Comparison of ENCODE assay signal across 16 mouse cellular contexts in the genomic region with DNA sequence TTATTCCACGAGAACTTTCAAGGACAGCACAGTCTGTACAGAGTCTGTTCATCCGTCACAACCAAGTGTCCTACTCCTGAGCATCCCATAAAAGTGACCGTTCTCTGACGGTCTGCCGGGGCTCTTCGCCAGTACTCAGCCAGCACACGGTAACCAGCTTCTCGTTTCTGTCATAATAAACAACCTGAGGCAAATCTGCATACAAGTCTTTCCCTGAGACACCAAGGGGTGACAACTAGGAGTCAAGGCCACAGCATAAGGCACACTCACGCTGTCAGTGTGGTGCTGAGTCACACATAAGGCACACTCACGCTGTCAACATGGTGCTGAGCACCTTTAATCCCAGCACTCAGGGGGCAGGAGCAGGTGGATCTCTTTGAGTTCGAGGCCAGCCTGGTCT. TPM values are rescaled to one million over a fixed set of nuclear protein-coding genes. Genes with fewer than 3 reads are reported as not detected.
DNase-seq lines count a peak whose midpoint lies in the region; TF ChIP-seq lines count a peak whose summit lies in the region.
"Had no signal": no experiment of that assay in that cellular context is flagged by ENCODE, and none has a peak within 500 bp of the region (broad histone marks: within the 10 kb centered on the region; RNA-seq: fewer than 3 reads in every experiment).

No protein-coding gene starts in this region.

- peak overlapping the region; percentile 24; the same call in 1 of the 2 replicates for H3K27ac ChIP-seq in left cerebral cortex, adult 2 months
- H3K27ac ChIP-seq: embryonic facial prominence, embryonic 12.5 days; embryonic facial prominence, embryonic 15.5 days; heart, embryonic 13.5 days; hindbrain, embryonic 12.5 days; hindbrain, embryonic 15.5 days had no signal

- no peak for TF ChIP-seq CTCF in left cerebral cortex, adult 2 months (IDR thresholded peaks at IDR 0.05)

- DNase-seq in adrenal gland, adult (ENCODE audit: inconsistent age in 2 of 2, low spot score in 1 of 2), result peak; percentile 21 to 51
- DNase-seq in adrenal gland, postnatal 14 days, result no peak
- peak; percentile 73 for DNase-seq in heart, adult 11 months
- no peak for DNase-seq in heart, postnatal 4 days
- DNase-seq in left cerebral cortex, adult 2 months (ENCODE audit: extremely low spot score in 1 of 2, low spot score in 2 of 2), result no peak
- DNase-seq in left cerebral cortex, postnatal 10 days (ENCODE audit: extremely low spot score in 1 of 2, low spot score in 2 of 2), result no peak
- DNase-seq: B cell, adult 2 months; cerebellum, adult 11 months; cerebellum, adult 9-11 months; forebrain, postnatal 0 days had no signal

- H3K4me3 ChIP-seq in left cerebral cortex, adult 2 months, result no peak overlapping the region
- H3K4me3 ChIP-seq: embryonic facial prominence, embryonic 12.5 days; embryonic facial prominence, embryonic 15.5 days; heart, embryonic 13.5 days; hindbrain, embryonic 12.5 days; hindbrain, embryonic 15.5 days had no signal

- intact Hi-C loops in left cerebral cortex, adult 2 months (cut with DNase I), result loop anchor here (5.0 kb wide), 1 partner anchor 92 kb away; no protein-coding TSS in a partner anchor
- intact Hi-C loops in left cerebral cortex, postnatal 10 days (cut with DNase I), result no loop called here

RNA-seq across cellular contexts. Expression of a gene that starts 22.3 kb away (rescaled TPM):
- 8.6 and 10.1 TPM in 2 replicates for total RNA-seq in adrenal gland, postnatal 14 days (2021)
- 1 to 10 TPM; 4.4 to 4.6 TPM for total RNA-seq in heart, postnatal 4 days (2021)
- 1 to 10 TPM; 6.7 to 6.8 TPM for total RNA-seq in left cerebral cortex, adult 2 months (2021)
- total RNA-seq in left cerebral cortex, postnatal 10 days (2021), result 1 to 10 TPM; 6.9 to 7.0 TPM

RNA-seq across cellular contexts. Expression of a gene that starts 50.7 kb away (rescaled TPM):
- total RNA-seq in adrenal gland, postnatal 14 days (2021), result 32.8 and 48.8 TPM in 2 replicates
- 10 to 100 TPM; 15.4 to 17.3 TPM for total RNA-seq in heart, postnatal 4 days (2021)
- 10 to 100 TPM; 14.6 to 18.6 TPM for total RNA-seq in left cerebral cortex, adult 2 months (2021)
- total RNA-seq in left cerebral cortex, postnatal 10 days (2021), result 1 to 10 TPM; 5.4 to 9.2 TPM
- total RNA-seq: G1E had no signal

Comparison
In these comparisons a context has a peak if more than half of its experiments do, and no peak if none do; other contexts are left out.
1. DNase-seq: peak in adrenal gland, adult (2 of 2) and heart, adult 11 months (single experiment); none in adrenal gland, postnatal 14 days (single experiment), heart, postnatal 4 days (single experiment), left cerebral cortex, adult 2 months (0 of 2) and left cerebral cortex, postnatal 10 days (0 of 2).